Mouse (Mus musculus) MEL-GATA-1-ER (cell line): ENCODE results near the gene Gda.

Experiments used
- DNase-seq: peaks from one replicate; pipeline ENCODE4 v3.0.0-alpha.2; 2012; ENCODE audit warnings: low read depth; ENCODE audit errors: extremely low read depth

Gda gene

DNA sequence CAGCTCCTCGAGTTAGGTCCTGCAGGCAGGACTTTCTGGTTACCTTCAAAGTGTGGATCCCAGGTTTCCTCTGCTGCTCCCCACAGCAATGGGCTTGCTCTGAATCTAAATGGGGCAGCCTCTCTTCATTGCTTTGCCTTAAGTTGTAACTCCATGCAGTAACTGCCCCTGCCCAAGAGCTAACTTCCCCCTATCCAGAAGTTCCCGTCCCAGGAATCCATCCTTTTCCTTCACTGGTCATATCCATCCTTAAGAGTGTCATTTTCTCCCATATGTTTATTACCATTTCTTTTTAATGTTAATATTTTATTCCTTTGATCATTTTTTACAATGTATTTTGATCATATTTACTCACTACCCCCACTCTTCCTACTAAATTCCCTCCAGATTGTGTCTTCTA lies at the start of gene Gda:
Gda (minus strand) TSS at position 101 of the 400 bp plus-strand sequence.
- DNase-seq, result no peak

DNA sequence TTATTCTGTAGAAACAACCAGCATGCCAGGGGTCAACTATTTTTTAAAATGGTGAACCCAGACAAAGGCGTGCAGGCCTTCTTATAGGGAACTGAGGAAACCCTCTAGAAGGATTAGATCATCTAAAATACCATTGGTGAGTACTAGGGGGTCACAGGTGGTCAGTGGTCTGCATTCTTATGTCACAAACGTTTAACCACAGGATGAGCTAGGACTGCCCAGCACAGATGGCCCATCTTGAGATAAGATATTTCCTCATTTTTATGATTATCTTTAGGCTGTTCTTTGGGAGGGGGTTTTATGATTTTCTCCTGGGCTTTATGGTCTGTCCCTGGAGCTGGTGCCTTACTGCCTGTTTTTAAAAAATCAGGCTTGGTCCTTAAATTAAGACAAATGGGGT lies 47.0 kb upstream of the Gda start:
- no peak for DNase-seq

DNA sequence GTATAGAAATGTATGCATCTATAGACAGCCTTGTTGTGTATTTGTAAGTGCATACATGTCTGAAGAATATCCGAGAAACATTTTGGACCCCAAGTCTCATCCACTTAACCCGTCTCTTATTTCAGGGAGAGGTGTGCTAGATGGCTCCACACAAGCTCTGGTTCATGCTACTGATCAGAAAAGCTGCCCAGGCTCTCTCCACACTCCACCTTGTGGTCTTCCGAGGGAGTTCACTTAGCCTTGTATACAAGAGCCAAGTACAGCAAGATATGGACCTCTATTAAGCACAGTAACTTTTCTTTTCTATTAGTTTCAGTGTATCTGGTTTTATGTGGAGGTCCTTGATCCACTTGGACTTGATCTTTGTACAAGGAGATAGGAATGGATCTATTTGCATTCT lies 36.9 kb upstream of the Gda start:
- peak; percentile 56 for DNase-seq

DNA sequence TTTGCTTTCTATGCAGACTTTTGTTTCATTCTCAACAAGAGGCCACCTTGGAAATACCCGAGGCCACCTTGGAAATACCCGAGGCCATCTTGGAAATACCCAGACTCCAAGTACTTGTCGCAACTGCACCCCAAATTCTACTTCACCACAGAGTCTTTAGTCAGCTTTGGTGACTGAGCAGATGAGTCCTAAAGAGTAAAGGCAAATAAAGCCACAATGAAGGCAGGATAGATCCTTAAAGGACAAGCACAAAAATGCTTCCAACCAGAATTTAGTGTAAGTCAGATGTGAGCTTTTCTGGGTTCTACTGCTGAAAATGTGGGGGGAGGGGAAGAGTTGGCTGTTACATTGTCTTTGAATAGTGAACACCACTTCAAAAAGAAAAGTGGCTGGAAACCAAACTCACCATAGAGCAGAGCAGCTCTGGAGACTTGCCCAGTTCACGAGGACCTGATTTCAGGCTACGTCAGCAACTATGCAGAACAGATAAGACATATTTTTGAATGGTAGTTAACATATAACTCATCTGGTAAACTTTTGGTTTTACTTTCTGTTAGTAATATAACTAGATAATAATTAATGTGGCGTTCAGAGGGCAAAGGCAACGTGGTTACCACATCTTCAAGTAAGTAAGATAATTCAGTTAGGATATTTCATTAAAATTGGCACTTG lies 34.5 kb upstream of the Gda start:
- DNase-seq, result no peak

DNA sequence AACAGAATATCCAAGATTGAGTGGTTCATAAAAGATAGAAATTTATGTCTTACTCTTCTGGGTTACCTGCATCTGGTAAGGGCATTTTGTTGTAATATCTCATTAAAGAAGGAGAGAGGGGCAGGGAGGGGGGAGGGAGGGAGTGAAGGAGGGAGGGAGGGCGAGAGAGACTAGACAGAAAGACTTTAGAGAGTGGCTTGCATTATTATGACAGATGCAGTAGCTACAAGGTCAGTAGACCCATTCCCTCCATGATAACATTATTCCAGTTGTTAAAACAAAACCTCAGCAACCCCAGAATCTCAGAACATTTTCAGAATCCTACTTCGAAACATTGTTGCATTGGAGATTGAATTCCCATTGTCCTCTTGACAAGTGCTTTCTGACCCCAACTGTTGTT lies 33.9 kb upstream of the Gda start:
- DNase-seq, result no peak

DNA sequence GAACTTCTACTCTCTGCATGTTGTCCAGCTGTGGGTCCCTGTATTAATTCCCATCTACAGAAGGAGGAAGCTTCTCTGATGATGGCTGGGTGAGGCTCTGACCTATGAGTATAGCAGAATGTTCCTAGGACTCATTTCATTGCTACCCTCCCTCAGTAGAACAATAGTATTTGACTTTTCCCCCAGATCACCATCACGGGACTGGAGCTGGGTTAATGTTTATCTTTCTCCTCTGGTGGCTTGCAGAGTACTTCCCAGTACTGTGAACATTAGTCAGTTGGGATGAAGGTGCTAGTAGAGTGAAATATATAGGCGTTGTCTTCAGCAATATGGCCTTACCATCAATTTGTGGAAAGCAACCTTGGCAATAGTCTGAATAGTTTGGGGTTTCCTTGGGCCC lies 31.5 kb upstream of the Gda start:
- DNase-seq, result no peak

DNA sequence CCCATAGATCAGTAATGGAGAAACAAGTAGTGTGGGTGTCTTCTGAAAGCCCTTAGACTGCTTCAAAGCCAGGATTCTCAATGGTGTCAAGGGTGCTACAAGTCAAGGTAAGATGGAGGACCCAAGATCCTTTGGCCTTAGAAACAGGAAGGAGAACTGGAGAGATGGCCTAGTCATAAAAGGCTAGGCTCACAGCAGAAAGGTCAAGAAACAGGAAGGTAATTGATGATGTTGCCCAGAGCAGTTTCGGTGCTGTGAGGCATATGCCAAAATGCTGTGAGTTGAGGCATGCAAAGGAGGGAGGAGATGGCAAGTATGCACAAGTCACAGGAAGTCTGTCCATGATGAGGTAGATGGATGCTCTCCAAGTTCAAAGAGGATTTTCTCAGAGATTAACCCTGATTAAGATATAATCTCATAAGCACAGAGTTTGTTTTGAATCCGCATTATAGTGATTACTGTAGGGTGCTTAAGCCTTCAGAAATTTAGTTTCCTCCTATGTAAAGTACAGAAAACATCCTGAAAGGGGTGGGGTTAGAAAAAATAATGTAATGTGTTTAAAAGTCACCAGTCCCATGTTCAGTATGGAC lies 26.2 kb upstream of the Gda start:
- DNase-seq, result no peak

DNA sequence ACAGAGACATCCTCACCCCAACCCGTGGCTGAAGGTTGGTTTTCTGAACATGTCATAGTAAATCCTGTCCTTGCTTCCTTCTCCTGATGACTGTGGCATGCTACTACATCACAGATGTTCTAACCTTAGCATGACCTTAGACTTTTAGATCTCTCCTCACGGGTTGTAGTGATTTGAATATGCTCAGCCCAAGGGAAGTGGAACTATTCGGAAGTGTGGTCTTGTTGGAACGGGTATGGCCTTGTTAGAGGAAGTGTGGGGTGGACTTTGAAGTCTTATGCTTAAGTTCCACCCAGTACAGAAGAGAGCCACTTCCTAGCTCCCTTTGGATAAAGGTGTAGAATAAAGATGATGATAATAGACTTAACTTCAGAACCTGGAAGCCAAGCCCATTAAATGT lies 22.6 kb upstream of the Gda start:
- DNase-seq, result no peak

DNA sequence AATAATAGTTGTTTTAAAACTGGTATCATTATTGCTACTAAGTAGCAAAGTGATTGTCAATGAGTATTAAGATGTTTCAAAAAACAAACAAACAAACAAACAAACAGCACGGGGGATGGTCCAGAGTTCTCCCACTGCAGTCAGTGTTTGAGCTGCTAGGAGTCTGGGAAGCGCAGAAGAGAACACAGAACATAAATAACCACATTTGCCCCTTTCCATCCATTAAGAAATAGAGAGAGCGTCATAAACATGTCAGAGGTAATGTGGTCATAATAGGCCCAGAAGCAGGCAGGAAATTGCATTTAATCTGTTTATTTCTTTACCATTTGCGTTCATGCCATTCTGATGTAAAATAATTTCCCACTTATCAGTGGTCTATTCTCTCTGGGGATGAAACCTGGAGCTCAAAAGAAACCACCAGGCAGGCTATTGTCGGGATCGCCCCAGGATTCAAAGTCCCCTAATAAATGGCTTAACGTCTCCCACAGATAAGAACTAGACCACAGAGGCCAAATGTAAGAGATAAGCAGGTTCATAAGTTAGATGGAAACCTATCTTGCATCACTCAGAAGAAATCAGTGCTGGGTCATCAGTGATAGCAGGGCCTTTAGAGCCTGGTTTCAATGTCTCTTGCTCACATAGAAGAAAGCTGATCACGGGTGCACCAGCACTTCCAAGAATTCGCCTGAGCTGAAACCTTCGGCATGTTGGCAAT lies 20.7 kb upstream of the Gda start:
- no peak for DNase-seq

DNA sequence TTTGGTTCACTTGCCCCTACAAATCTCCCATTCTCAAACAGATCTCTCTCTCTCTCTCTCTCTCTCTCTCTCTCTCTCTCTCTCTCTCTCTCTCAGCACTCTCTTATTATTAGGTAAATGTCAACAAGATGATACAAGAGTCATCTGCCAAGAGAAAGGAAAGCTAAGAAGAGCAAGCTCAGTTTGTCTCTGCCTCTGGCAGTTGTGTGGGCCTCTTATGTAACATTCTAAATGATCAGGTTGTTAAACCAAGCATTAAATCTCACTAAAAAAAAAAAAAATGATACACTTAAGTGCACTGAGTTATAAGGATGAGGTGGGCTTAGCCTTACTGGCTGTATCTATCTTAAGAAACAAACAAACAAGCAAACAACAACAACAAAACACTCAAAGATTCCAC lies 18.1 kb upstream of the Gda start:
- DNase-seq, result no peak

DNA sequence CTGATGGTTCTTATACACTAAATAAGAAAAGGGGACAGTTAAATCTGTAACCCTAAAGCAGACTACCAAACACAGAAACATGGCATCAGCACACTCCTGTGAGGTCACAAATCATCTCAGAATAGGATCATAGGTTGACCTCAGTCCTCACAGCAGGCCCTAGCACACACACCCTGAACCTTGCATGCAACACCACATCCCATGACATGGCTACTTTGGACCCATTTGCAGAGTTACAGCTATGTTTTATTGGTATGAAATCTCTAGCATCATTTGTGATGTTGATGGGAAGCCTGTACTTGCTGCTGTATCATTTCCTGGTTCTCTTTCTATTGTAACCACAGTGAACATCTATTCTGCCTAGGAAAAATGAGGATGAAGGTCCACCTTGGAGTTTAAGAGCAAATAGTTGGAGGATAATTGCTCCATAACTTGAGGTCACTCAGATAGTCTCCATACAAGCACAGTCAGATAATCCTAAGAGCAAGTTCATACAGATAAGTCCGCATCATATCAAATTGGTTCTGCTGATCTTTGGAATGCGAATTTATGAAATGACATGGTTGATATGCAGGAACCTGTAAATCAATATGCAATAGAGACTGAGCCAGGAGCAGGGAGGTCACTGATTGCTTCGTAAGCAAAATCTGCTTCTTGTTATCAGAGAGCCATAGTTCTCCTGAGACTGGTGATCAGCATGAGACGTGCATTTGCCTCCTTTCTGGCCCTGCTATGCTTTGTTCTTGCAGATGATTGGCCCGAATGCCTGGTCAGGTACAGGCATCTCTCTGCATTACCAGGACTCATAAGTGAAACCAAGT lies 14.1 kb upstream of the Gda start:
- DNase-seq, result no peak

DNA sequence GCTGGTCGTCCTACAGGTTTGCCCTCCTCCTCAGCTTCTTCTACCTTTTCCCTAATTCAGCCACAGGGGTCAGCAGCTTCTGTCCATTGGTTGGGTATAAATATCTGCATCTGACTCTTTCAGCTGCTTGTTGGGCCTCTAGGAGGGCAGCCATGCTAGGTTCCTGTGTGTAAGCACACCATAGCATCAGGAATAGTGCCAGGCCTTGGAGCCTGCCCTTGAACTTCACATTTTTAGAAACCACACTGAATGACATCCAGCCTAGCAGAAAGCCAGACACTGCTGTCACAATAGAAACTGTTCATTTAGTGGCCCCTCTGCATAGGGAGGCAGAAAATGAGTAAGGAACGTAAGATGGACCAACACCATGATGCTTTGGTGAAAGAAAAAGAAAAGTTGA lies 8.9 kb upstream of the Gda start:
- no peak for DNase-seq

DNA sequence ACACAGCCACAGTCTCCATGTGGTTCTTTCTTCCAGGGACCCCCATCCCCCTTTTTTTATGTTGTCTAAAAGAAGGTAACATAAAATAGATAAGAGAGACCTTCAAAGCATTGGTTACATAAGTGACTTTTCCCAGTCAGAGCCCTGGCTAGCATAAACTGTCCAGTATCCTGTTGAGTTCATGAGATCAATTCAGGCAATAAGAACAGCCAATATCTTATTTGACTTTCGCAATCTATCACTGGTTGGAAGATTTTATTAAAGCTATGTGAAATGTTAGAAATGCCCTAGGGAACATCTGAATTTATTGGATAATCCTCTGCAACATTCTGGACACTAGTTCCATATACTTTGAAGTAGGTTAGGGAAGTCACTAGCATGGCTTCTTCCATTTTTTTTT lies 7.8 kb upstream of the Gda start:
- DNase-seq, result no peak

DNA sequence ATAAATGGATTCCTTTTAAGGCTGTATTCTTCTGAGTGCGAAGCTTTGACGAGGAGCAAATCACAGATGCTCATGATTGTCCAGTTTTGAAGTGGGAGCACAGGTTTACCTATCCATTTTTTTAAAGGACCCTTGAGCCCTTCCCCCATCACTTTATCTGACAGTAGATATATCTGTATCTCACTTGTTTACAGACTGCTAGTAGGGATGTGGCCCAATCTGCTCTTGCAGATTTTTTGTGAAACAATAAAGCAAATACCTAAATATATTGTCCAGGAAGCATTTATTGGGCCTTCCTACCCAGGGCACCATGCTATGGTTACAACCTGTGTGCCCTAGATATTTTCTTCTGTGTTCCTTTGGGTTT lies 6.8 kb upstream of the Gda start:
- DNase-seq, result no peak

DNA sequence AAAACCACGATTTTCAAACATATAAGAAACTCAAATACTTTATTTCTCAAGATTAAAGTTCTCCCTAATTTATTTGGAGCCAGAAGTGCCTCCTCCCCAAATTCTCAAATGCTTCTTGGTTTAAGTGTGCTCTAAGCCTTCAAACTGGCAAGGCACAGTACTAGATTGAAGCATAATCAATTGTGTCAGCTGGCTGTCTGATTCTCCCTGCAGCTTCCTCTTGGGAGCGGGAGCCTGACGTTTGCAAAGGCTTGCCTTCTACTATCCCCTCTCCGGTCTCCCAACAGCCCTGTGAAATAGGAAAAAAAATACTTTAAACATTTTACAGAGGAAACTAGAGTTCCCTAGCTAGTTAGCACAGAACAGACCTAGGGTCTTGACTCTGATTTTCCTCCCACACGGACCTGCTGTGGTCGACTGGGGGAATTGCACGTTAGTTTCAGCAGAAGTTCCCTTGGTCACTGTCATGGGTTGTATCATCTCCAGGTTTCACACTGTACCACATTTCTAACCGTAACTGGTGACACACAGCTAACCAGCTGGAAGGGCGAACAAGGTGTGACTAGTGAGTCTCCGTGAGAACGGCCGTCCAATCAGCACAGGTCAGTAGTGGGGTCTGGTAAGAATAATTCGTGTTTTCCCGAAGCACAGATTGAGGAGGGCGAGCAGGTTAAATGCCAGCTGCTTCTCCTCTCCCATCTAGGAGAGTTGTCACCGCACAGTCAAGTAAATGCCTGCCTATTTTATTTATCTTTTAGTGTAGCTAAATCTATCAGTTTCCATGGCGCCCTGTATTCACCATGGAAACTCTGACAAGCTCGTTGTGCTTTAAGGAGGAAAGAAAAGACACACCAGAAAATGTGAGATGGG lies 6.2 kb upstream of the Gda start:
- DNase-seq, result no peak

DNA sequence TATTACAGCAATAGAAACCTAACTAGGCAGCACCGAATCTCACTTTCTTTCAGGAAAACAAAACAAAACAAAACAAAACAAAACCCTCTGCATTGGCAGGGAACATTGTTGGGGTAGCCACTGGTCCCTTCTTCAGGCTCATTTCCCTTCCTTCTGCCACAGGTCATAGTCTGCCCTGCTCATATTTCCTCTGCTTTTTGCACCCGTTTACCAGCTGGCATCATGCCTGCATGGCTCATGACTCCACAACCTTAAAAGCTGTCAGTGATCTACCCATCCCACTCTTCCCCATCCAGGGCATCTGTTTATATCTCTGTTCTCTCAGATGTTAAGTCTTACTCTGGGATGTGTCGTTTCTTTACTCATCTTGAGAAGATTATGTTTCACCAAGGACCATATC lies 5.3 kb upstream of the Gda start:
- DNase-seq, result no peak

DNA sequence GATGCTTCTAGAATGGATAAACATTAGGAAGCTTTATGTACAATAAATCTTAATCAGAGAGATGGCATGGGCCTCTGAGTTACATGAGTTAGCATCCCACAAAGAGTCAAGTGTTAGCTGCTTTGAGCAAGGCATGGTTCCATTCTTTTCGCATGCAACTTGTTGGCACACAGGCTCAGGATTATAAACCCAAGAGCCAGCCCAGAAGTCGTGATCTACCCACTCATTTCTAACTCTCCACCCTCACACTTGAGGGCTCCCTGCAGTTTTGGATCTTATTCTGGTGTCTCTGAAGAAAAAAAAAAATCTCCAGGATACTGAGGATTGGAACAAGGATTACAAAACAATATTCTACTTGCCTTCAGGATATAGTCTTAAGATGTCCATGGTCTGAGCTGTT lies 4.5 kb upstream of the Gda start:
- DNase-seq, result no peak

DNA sequence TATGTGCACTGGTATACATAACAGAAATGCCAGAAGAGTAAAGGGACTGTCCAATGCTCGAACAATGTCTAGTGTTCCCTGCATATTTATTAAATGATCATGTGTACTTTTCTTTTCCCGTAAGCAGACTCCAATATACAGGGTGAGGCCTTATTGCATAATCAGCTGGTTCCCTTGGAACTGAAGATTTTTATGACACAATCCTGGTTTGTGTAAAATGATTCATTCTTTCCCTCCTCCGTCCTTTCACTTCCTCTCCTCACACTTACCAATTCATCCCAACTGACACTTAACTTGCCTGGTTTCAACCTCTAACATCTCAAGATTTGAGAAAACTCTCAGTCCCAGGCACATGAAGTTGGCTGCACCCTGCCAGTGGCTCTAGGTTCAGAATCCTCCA lies 3.5 kb upstream of the Gda start:
- DNase-seq, result no peak

DNA sequence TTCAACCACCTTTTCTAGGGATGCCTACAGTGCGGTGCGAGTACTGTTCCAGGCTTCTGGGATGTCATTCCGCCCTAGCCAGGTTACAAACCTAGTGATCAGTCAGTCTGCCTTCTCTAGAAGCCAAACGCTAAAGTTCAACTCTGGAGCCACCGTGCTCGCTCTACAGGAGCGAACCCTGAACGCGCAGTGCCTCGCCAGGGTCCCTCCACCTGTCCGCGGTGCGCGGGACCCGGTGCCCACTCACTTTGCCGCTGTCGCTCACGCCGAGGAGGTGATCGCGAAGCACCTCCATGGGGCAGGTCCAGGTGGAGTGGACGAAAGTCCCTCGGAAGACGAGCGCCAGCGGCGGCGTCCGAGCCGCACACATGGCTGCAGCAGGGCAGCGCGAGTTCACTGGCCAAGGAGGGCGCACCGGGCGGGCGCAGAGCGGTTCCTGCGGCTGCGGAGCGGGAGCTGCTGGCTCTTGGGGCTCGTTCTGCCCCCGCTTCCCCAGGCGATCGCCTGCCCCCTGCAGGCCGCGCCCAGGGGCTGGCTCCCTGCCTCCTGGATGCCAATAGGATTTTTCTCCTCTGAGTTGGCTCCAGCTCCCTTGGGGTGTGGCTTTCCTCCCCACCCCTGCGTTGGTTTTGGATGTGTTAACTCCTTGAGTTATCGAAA lies 994 bp downstream of the Gda start:
- DNase-seq, result no peak

DNA sequence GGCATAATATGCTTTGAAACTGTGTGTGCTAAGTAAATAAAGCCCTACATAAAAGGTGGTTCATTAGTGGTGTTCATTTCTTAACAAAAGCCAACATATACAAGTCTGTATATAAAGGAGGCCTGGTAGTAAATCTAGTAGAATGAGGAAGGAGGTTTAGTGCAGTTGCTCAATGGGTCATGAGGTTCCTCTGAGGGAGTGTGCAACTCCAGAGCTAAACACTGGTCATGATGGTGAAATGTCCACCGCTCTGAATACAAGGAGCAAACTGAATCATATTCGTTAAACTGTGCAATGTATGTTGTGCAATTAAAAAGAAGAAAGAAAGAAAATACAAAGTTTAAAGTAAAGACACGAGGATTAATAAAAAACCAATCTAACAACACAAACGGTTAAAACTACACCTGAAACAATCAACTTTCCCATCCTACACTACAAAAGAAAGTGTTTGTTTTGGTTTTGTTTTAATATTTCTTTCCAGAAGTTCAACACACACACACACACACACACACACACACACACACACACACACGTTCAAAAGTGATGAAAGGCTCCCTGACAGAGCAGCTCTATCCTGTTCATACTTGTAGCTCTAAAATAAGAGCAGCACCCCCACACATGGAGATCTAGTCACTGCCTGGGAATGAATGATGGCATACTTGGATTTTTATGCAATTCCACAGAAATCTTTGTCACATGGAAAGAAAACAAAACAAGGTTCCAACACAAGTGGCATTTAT lies 11.9 kb downstream of the Gda start:
- DNase-seq, result no peak
